Mouse (Mus musculus) embryonic facial prominence, embryonic 11.5 days (tissue): ENCODE data around the gene Rela. TPM values are rescaled to one million over a fixed set of nuclear protein-coding genes. Genes with fewer than 3 reads are reported as not detected.

Experiments used
- ATAC-seq: fragments of 200-750 bp; cut with Nextera tagmentation; replicated peaks from 2 replicates; pipeline ENCODE4 v1.8.0; 2017; ENCODE audit warnings: low read depth; ENCODE audit not compliant: insufficient number of reproducible peaks, low FRiP score, low TSS enrichment
- DNase-seq: peaks from one replicate; pipeline ENCODE4 v3.0.0-alpha.2; 2015; ENCODE audit warnings: low spot score
- H3K27ac ChIP-seq: fragments of 300-500 bp; sonication (generic); replicated peaks from 2 replicates; pipeline ENCODE4 v1.5.1; 2014; ENCODE audit warnings: mild to moderate bottlenecking, low read depth, low read length, control low read depth
- H3K27me3 ChIP-seq: fragments of 300-500 bp; sonication (generic); 2 replicates; pipeline ENCODE4 v1.6.1; 2014; ENCODE audit warnings: mild to moderate bottlenecking, low read length, moderate library complexity, mixed read lengths; ENCODE audit not compliant: control insufficient read depth, insufficient read depth
- H3K36me3 ChIP-seq: fragments of 300-500 bp; sonication (generic); replicated peaks from 2 replicates; pipeline ENCODE4 v1.6.1; 2014; ENCODE audit warnings: low read depth, mild to moderate bottlenecking, low read length, moderate library complexity, mixed read lengths; ENCODE audit not compliant: control insufficient read depth, insufficient read depth
- H3K4me1 ChIP-seq: fragments of 300-500 bp; sonication (generic); 2 replicates; pipeline ENCODE4 v1.6.1; 2014; ENCODE audit warnings: low read length, mixed read lengths; ENCODE audit not compliant: control insufficient read depth, insufficient read depth
- H3K4me2 ChIP-seq: fragments of 300-500 bp; sonication (generic); 2 replicates; pipeline ENCODE4 v1.6.1; 2014; ENCODE audit warnings: low read depth, mild to moderate bottlenecking, control low read depth, low read length, moderate library complexity
- H3K4me3 ChIP-seq: fragments of 300-500 bp; sonication (generic); 2 replicates; pipeline ENCODE4 v1.5.1; 2014; ENCODE audit warnings: low read depth, low read length, control low read depth
- H3K9ac ChIP-seq: fragments of 300-500 bp; sonication (generic); replicated peaks from 2 replicates; pipeline ENCODE4 v1.6.1; 2014; ENCODE audit warnings: mild to moderate bottlenecking, control low read depth, low read length
- H3K9me3 ChIP-seq: fragments of 300-500 bp; sonication (generic); replicated peaks from 2 replicates; pipeline ENCODE4 v1.6.1; 2016; ENCODE audit warnings: mild to moderate bottlenecking, low read length, inconsistent platforms, mixed read lengths; ENCODE audit not compliant: control insufficient read depth
- WGBS: fragments of 180-500 bp; shearing (Covaris S2); extraction: QIAGEN DNeasy Blood & Tissue Kit; methylation state at CpG from one replicate; pipeline ENCODE4 v1.1.7; 2014; 5-methylcytosine and 5-hydroxymethylcytosine counted together
- polyA plus RNA-seq: library from polyadenylated mRNA; unstranded; fragments of >200 nt; fragmentation: Nextera tagmentation; extraction: Ambion mirVana; gene quantifications from 2 replicates; pipeline ENCODE4 v1.2.1, GENCODE M21; 2014

Rela gene
- polyA plus RNA-seq, 1 experiment from 2014 or later, result 37.0 TPM

DNA sequence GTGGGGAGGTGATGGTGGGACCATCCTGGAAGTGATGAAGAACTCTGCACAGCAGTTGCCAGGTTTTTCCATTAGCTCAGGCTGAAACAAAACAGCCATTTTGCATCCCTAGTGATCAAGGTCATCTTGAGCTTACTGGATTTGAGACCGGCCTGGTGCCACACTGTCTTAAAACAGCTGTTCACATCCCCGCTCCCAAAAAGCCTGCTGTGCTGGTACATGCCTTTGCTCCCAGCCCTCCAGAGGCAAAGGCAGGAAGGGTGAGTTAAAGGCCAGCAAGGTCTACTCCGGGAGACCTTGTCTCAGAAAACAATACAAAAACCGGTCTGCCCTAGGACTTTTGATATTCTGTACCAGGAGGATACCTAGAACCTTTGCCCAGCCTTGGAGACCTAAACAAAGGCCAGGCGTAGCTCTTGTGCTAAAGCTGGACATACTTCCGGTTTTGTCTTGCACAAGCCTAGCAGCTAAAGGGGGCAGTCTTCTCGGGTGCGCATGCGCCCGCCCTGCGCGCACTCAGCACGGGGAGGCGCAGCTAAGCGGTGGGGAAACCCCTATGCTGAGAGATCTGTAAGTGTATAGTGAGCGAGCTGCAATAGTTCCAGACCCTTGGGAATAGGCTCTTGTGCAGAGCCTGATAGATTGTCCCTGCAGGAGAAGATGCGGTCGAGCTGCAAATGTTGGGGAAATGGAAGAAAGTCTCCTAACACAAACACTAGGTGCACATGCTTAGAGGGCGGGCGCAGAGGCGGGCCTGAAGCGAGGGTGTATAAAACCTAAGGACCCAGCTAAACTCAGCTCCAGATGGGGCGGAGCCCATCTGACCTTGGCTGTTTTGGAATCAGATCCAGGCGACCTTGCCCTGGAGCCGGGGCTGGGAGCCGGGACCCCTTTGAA, 11.4 kb downstream of the Rela start:
- WGBS, result 8% methylated on average over 26 of the region's 26 CpGs

DNA sequence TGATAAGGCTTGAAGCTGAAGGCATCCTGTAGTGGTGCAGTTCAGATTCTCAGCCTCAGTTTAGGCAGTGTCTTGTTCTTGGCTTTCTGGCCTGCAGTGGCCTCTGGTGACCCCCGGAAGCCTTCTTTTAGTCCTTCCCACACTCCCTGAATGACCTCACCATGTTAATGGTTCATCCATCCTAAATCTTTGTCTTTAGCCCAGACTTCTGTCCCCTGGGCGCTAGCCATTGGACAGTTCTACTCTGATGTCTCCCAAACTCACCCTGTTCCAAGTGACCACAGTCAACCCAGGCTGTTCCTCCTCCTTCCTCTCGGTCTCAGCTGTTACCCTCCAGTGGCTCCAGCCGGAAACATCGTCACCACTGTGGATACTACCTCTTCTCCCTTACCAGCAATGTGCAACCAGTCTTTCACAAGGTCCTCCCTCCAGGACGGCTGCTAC, 12.0 kb downstream of the Rela start:
- peaks cover 5% of the 10 kb centered on the region; the same call in 1 of the 2 replicates for H3K4me1 ChIP-seq
- WGBS, result 70% methylated on average over 6 of the region's 6 CpGs
- no peaks in the 10 kb centered on the region for H3K9me3 ChIP-seq
- H3K36me3 ChIP-seq, result no peaks in the 10 kb centered on the region; the same call in 1 of the 2 replicates
- ATAC-seq (no peak), DNase-seq (no peak)
- peak overlapping the region; percentile 60 for H3K27ac ChIP-seq
- H3K4me3 ChIP-seq, result peak overlapping the region; percentile 21; the same call in 1 of the 2 replicates
- H3K4me2 ChIP-seq, result peak overlapping the region; percentile 54
- H3K9ac ChIP-seq, result peak overlapping the region; percentile 59
- H3K27me3 ChIP-seq, result peaks cover 2% of the 10 kb centered on the region

More for the DNA sequence above, 11.4 kb downstream of the Rela start:
- no peaks in the 10 kb centered on the region for H3K27me3 ChIP-seq
- peaks cover 3% of the 10 kb centered on the region; the same call in 1 of the 2 replicates for H3K4me1 ChIP-seq
- no peaks in the 10 kb centered on the region; the same call in 1 of the 2 replicates for H3K36me3 ChIP-seq
- peak overlapping the region; percentile 59 for H3K9ac ChIP-seq
- peak overlapping the region; percentile 54 for H3K4me2 ChIP-seq
- no peaks in the 10 kb centered on the region for H3K9me3 ChIP-seq
- ATAC-seq, result peak; percentile 77
- H3K4me3 ChIP-seq, result peak overlapping the region; percentile 21
- DNase-seq, result peak; percentile 89
- H3K27ac ChIP-seq, result peak overlapping the region; percentile 60

DNA sequence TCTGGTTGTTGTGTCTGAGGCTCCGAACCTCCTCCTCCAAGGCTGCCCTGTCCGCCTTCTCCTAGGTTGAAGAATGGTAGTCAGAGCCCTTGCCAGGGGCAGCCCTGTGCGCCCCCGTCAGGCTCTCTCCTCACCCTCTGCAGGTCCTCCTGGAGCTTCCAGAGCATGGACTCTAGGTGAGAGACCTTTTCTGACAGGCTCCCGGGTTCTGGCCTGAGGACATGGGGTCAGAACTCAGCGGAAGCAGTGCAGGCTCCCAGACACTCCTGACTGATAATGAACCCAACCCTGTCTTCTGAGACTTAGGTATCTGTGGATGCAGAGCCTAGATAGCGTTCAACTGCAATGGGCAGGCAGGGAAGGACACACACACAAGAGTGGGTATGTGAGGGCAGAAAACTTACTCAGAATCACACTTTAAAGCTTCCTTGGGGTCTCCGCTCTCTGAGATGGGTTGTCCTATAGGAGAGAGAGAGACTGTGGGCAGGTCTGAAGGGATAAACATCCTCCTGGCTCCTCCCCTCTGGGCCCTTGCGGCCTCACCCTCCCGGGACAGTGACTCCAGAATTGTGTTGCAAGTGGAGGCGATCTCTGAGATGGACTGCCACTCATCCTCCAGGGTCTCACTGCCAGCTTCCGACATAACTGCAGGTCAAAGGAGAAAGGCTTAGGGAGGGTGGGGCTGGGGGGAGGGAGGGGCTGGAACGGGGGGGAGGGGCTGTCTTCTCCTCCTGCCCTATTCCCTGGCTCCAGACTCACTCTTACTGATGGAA, 14.4 kb downstream of the Rela start:
- H3K9me3 ChIP-seq, result no peaks in the 10 kb centered on the region
- DNase-seq (no peak), ATAC-seq (no peak)
- 62% methylated on average over 11 of the region's 13 CpGs for WGBS
- H3K27ac ChIP-seq, result no peak overlapping the region
- no peak overlapping the region for H3K4me3 ChIP-seq
- H3K27me3 ChIP-seq, result peaks cover 8% of the 10 kb centered on the region
- H3K4me2 ChIP-seq, result no peak overlapping the region
- H3K9ac ChIP-seq, result no peak overlapping the region
- H3K36me3 ChIP-seq, result no peaks in the 10 kb centered on the region
- peaks cover 5% of the 10 kb centered on the region; the same call in 1 of the 2 replicates for H3K4me1 ChIP-seq

DNA sequence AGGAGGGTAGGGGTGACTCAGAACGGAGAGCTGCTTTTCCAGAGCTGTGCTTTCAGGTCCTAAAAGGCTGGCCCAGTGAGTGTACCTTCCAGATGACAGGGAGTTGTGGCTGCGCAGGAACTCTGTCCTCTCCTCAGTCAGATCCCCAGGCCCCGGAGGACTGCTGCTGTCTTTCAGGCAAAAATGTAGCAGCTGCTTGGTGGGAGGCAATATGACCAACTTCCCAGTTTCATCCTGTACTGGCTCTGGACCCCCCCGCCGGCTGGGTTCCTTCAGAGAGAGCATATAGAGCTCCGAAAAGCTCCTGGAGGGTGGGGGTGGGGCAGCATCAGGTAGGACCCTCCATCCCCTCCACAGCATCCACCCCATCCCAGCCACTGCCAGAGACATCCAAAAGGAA, 15.3 kb downstream of the Rela start:
- Histone ChIP-seq H3K4me2 (no peak overlapping the region), H3K36me3 (no peaks in the 10 kb centered on the region), H3K27me3 (peaks cover 8% of the 10 kb centered on the region), H3K27ac (no peak overlapping the region), H3K9me3 (no peaks in the 10 kb centered on the region), H3K4me3 (no peak overlapping the region), H3K4me1 (peaks cover 5% of the 10 kb centered on the region; the same call in 1 of the 2 replicates), H3K9ac (no peak overlapping the region)
- DNase-seq (no peak), ATAC-seq (no peak)
- WGBS, result 74% methylated on average over 6 of the region's 6 CpGs

DNA sequence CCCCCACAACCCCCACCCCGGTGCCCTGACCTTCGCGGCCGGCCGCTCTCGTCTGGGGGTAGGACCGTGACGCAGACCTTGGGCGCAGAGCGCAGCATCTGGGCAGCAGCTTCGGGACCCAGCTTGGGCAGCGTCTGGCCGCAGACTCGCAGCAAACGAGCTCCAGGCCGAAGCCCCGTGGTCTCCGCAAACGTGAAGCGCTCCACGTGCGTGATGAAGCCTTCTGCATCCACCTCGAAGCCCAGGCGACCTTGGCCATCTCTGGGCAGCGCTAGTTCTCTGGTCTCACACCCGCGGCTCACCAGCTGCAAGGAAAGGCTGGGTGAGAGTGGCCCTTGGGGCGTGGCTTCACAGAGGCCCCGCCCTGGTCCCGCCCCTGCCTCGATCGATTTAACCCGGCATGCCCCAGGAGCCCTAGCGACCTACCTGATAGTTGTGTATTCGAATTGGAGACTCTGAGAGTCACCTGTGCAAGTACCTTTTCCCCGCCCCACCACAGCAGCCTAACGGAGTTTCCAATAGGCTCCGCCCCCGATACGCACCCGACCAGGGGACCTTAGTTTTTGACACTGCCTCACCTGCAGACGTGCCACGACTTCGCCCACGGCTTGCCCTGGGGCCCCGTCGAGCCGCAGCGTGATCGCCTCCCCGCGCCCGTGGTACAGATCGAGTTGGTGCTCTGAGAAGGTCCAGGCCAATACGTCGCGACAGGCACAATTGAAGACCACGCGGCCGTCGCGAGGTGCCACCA, 16.9 kb downstream of the Rela start:
- Histone ChIP-seq H3K9me3 (no peaks in the 10 kb centered on the region), H3K27ac (no peak overlapping the region), H3K9ac (peak overlapping the region; percentile 33), H3K27me3 (peaks cover 8% of the 10 kb centered on the region), H3K4me3 (peak overlapping the region; percentile 39), H3K4me2 (peak overlapping the region; percentile 70), H3K36me3 (no peaks in the 10 kb centered on the region), H3K4me1 (peaks cover 3% of the 10 kb centered on the region; the same call in 1 of the 2 replicates)
- peak; percentile 32; the same call in 1 of the 2 replicates for ATAC-seq
- 1% methylated on average over 61 of the region's 62 CpGs for WGBS
- peak; percentile 77 for DNase-seq

DNA sequence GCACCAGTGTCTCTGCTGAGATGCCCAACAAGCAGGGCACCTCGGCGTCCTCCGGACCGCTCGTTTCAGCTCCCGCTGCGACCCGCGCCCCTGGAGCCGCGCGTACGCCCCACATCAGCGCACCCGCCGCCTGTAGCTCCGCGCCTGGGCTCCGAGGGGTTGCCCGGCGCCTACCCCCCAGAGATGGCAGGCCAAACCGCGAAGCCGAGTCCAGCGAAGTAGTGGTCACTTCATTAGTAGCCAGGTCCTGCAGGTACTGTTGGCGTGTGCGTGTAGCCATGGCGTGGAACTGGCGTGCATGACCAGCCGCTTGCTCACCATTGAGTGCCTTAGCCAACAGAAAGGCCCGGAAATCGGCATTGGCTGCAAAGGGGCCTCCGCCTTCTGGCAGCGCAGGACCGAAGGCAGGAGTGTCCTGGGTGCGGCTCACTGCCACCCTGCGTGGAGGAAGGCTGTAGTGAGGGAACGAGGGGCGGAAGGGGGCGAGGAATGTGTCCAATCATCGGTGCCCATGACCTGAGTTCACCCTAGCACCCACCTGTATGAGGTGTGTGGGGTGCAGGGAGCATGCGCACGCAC, 17.5 kb downstream of the Rela start:
- WGBS, result 9% methylated on average over 43 of the region's 43 CpGs
- Histone ChIP-seq H3K36me3 (no peaks in the 10 kb centered on the region), H3K27ac (no peak overlapping the region), H3K27me3 (peaks cover 8% of the 10 kb centered on the region), H3K9me3 (no peaks in the 10 kb centered on the region), H3K9ac (peak overlapping the region; percentile 33), H3K4me3 (peak overlapping the region; percentile 39), H3K4me1 (peaks cover 2% of the 10 kb centered on the region; the same call in 1 of the 2 replicates), H3K4me2 (peak overlapping the region; percentile 70)
- ATAC-seq (no peak; the same call in 1 of the 2 replicates), DNase-seq (peak; percentile 42)
